Mouse (Mus musculus) forebrain, embryonic 12.5 days (tissue): ENCODE results near the gene F5. TPM values are rescaled to one million over a fixed set of nuclear protein-coding genes. Genes with fewer than 3 reads are reported as not detected.

Experiments
- ATAC-seq: fragments of 200-750 bp; cut with Nextera tagmentation; 2 replicates; pipeline ENCODE4 v1.8.0; 2017; ENCODE audit warnings: moderate TSS enrichment; ENCODE audit not compliant: low FRiP score
- H3K27ac ChIP-seq: fragments of 300-500 bp; sonication (generic); 2 replicates; pipeline ENCODE4 v1.5.1; 2016; ENCODE audit warnings: mild to moderate bottlenecking
- H3K27me3 ChIP-seq: fragments of 300-500 bp; sonication (generic); 2 replicates; pipeline ENCODE4 v1.6.1; 2016; ENCODE audit warnings: mild to moderate bottlenecking
- H3K36me3 ChIP-seq: fragments of 300-500 bp; sonication (generic); replicated peaks from 2 replicates; pipeline ENCODE4 v1.6.1; 2016; ENCODE audit warnings: mild to moderate bottlenecking
- H3K4me1 ChIP-seq: fragments of 300-500 bp; sonication (generic); 2 replicates; pipeline ENCODE4 v1.6.1; 2016
- H3K4me2 ChIP-seq: fragments of 300-500 bp; sonication (generic); 2 replicates; pipeline ENCODE4 v1.6.1; 2016; ENCODE audit warnings: mild to moderate bottlenecking, moderate library complexity
- H3K4me3 ChIP-seq: fragments of 300-500 bp; sonication (generic); replicated peaks from 2 replicates; pipeline ENCODE4 v1.5.1; 2016; ENCODE audit warnings: mild to moderate bottlenecking
- H3K9ac ChIP-seq: fragments of 300-500 bp; sonication (generic); 2 replicates; pipeline ENCODE4 v1.6.1; 2016; ENCODE audit warnings: mild to moderate bottlenecking
- H3K9me3 ChIP-seq: fragments of 300-500 bp; sonication (generic); 2 replicates; pipeline ENCODE4 v1.6.1; 2016
- WGBS: fragments of 180-500 bp; shearing (Covaris S2); methylation state at CpG from one replicate; pipeline ENCODE4 v1.1.7; 2016; 5-methylcytosine and 5-hydroxymethylcytosine counted together
- polyA plus RNA-seq: library from polyadenylated mRNA; unstranded; fragments of >200 nt; fragmentation: Nextera tagmentation; extraction: Ambion mirVana; gene quantifications from 2 replicates; pipeline ENCODE4 v1.2.1, GENCODE M21; 2016

Gene F5
- polyA plus RNA-seq, 1 experiment from 2014 or later, result 0.18 TPM

GRCm38 (mm10) chr1:164170434-164170833 is 18.8 kb downstream of the F5 start:
- ATAC-seq, result no peak
- Histone ChIP-seq H3K4me3 (no peak overlapping the region), H3K27ac (no peak overlapping the region), H3K36me3 (no peaks in the 10 kb centered on the region), H3K27me3 (no peaks in the 10 kb centered on the region), H3K4me1 (no peaks in the 10 kb centered on the region), H3K9ac (no peak overlapping the region), H3K4me2 (no peak overlapping the region), H3K9me3 (no peaks in the 10 kb centered on the region)
- WGBS, result 77% methylated on average over 2 of the region's 2 CpGs

DNA sequence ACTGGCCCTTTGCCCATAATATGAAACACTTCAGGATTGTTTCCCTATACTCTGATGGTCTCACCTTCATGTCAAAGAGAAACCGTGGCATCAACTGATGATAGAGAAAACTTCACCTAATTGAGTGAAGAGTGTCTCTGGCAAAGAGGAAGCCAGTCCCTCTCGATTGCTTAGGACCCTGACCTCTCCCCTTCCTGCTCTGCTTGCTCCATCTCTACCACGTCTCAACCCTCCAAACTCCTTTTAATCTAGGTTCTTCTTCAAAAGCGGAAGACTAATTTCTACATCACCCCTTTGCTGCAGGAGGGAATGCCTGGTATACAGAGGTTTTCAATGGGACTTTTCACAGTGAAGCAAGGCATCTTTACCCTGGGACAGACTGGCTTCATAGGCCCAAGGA is 21.5 kb downstream of the F5 start:
- ATAC-seq, result no peak

GRCm38 (mm10) chr1:164176856-164177255 is 25.2 kb downstream of the F5 start:
- Histone ChIP-seq H3K27me3 (no peaks in the 10 kb centered on the region), H3K9ac (no peak overlapping the region), H3K4me3 (no peak overlapping the region), H3K27ac (no peak overlapping the region), H3K36me3 (no peaks in the 10 kb centered on the region), H3K4me1 (no peaks in the 10 kb centered on the region), H3K4me2 (no peak overlapping the region), H3K9me3 (no peaks in the 10 kb centered on the region)
- ATAC-seq, result no peak

More for the DNA sequence above, 21.5 kb downstream of the F5 start:
- WGBS, result 80% methylated on average over 4 of the region's 4 CpGs
- no peak overlapping the region for H3K4me2 ChIP-seq
- no peak overlapping the region for H3K9ac ChIP-seq
- H3K4me3 ChIP-seq, result no peak overlapping the region
- no peaks in the 10 kb centered on the region for H3K9me3 ChIP-seq
- H3K4me1 ChIP-seq, result no peaks in the 10 kb centered on the region
- H3K27ac ChIP-seq, result no peak overlapping the region
- no peaks in the 10 kb centered on the region for H3K36me3 ChIP-seq
- no peaks in the 10 kb centered on the region for H3K27me3 ChIP-seq

DNA sequence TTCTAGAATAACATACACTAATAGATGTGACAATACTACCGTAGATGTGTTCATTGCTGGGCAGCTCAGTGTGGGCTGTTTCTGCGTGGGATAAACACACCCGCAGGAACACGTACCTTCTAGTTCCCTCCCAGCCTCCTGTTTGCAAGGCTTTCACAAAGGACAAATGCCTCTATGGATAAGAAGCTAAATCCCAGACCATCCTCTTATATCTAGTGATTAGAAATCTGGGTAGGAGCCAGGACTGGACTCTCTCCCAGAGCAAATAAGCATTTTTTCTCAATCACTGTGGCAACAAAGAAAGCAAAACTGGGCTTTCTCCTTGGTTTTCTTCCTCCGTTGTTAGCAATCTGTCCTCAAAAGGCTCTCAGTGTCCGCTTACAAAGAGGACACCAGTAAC is 26.8 kb downstream of the F5 start:
- Histone ChIP-seq H3K36me3 (no peaks in the 10 kb centered on the region), H3K4me2 (no peak overlapping the region), H3K27ac (no peak overlapping the region), H3K4me1 (no peaks in the 10 kb centered on the region), H3K27me3 (no peaks in the 10 kb centered on the region), H3K4me3 (no peak overlapping the region), H3K9me3 (no peaks in the 10 kb centered on the region), H3K9ac (no peak overlapping the region)
- 80% methylated on average over 6 of the region's 6 CpGs for WGBS
- ATAC-seq, result no peak

GRCm38 (mm10) chr1:164184142-164184870 is 32.7 kb downstream of the F5 start:
- Histone ChIP-seq H3K4me1 (peaks cover 4% of the 10 kb centered on the region; the same call in 1 of the 2 replicates), H3K9me3 (no peaks in the 10 kb centered on the region), H3K36me3 (no peaks in the 10 kb centered on the region), H3K9ac (no peak overlapping the region), H3K27me3 (no peaks in the 10 kb centered on the region), H3K4me2 (peak overlapping the region; percentile 39), H3K27ac (no peak overlapping the region), H3K4me3 (peak overlapping the region; percentile 14)
- peak; percentile 86 for ATAC-seq
- 48% methylated on average over 16 of the region's 16 CpGs for WGBS

DNA sequence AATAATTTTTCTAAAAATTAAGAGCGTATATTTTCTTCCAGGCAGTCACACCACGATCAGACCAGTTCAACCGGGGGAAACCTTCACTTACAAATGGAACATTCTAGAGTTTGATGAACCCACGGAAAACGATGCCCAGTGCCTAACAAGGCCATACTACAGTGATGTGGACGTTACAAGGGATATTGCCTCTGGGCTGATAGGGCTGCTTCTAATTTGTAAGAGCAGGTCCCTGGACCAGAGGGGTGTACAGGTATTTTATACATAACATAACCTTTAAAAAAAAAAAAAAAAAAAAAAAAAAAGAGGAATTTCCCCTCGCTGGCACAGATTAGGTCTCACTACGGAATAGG is 33.2 kb downstream of the F5 start:
- Histone ChIP-seq H3K4me1 (peaks cover 4% of the 10 kb centered on the region; the same call in 1 of the 2 replicates), H3K36me3 (no peaks in the 10 kb centered on the region), H3K9me3 (no peaks in the 10 kb centered on the region), H3K4me2 (no peak overlapping the region), H3K4me3 (no peak overlapping the region), H3K9ac (no peak overlapping the region), H3K27me3 (no peaks in the 10 kb centered on the region), H3K27ac (no peak overlapping the region)
- WGBS, result 48% methylated on average over 8 of the region's 8 CpGs
- no peak for ATAC-seq

- Histone ChIP-seq H3K4me3 (no peak overlapping the region), H3K9ac (no peak overlapping the region), H3K36me3 (no peaks in the 10 kb centered on the region), H3K9me3 (no peaks in the 10 kb centered on the region), H3K27me3 (no peaks in the 10 kb centered on the region), H3K4me1 (peaks cover 4% of the 10 kb centered on the region; the same call in 1 of the 2 replicates), H3K4me2 (no peak overlapping the region), H3K27ac (no peak overlapping the region)
- WGBS, result 76% methylated on average over 4 of the region's 4 CpGs
- ATAC-seq, result no peak
These were observed 33.7 kb downstream of the F5 start for GRCm38 (mm10) chr1:164185316-164185715.

GRCm38 (mm10) chr1:164187002-164187560 is 35.4 kb downstream of the F5 start:
- Histone ChIP-seq H3K27ac (no peak overlapping the region), H3K4me1 (peaks cover 4% of the 10 kb centered on the region; the same call in 1 of the 2 replicates), H3K36me3 (no peaks in the 10 kb centered on the region), H3K9me3 (no peaks in the 10 kb centered on the region), H3K4me2 (no peak overlapping the region), H3K9ac (no peak overlapping the region), H3K27me3 (no peaks in the 10 kb centered on the region), H3K4me3 (no peak overlapping the region)
- no peak for ATAC-seq
- WGBS, result 93% methylated on average over 1 of the region's 1 CpGs

DNA sequence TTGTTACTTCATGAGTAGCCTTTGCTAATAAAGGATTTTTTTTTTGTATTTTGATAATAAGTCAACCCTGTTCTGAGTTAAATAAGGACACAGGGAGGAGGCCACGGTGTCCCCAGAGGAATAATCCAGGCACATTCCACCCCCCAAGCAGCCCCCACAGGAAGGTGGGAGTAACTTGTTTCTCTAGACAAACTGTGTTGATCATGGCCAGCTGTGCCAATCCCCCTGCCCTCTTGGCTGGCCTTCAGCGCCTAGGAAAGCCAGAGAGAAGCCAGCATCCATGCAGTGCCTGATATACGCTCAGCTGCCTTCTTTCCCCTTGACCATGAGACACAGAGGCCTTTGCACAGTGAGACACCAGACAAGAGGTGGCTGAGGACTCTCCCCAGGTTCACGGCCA is 47.9 kb downstream of the F5 start:
- WGBS, result 88% methylated on average over 4 of the region's 4 CpGs
- no peak overlapping the region for H3K27ac ChIP-seq
- H3K4me2 ChIP-seq, result no peak overlapping the region
- H3K9me3 ChIP-seq, result no peaks in the 10 kb centered on the region
- H3K9ac ChIP-seq, result no peak overlapping the region
- no peaks in the 10 kb centered on the region for H3K27me3 ChIP-seq
- no peak for ATAC-seq
- H3K36me3 ChIP-seq, result no peaks in the 10 kb centered on the region
- H3K4me3 ChIP-seq, result no peak overlapping the region
- H3K4me1 ChIP-seq, result no peaks in the 10 kb centered on the region

GRCm38 (mm10) chr1:164208437-164208836 is 56.8 kb downstream of the F5 start:
- Histone ChIP-seq H3K9ac (no peak overlapping the region), H3K4me3 (no peak overlapping the region), H3K27ac (no peak overlapping the region), H3K4me2 (no peak overlapping the region), H3K27me3 (no peaks in the 10 kb centered on the region), H3K4me1 (no peaks in the 10 kb centered on the region), H3K9me3 (no peaks in the 10 kb centered on the region), H3K36me3 (no peaks in the 10 kb centered on the region)
- ATAC-seq, result no peak
- 93% methylated on average over 2 of the region's 2 CpGs for WGBS

- no peak overlapping the region for H3K4me3 ChIP-seq
- 89% methylated on average over 4 of the region's 4 CpGs for WGBS
- no peak overlapping the region for H3K9ac ChIP-seq
- H3K36me3 ChIP-seq, result no peaks in the 10 kb centered on the region
- H3K27ac ChIP-seq, result no peak overlapping the region
- ATAC-seq, result no peak
- H3K4me2 ChIP-seq, result no peak overlapping the region
- no peaks in the 10 kb centered on the region for H3K9me3 ChIP-seq
- H3K27me3 ChIP-seq, result no peaks in the 10 kb centered on the region
- H3K4me1 ChIP-seq, result 0 out of 2 replicates have a peak, but pooled peaks cover 3% of the 10 kb centered on the region
These were observed 59.3 kb downstream of the F5 start for GRCm38 (mm10) chr1:164210899-164211298.

DNA sequence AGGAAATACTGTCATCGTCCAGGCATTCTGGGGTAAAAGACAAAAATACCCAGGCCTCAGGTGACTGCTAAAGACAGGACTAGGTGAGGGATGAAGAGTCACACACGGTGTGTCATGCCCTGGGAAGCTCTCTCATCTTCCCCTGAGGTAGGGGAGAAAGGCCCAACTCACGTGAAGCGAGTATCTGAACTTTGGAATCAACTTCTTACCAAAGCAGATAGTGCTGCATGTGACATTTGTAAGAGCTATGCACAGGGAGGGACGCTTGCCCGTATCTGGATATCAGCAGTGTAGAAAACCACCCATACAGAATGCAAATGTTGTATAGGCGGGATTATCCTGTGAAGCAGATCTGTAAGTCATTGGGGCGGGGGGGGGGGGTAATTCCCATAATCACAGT is 61.0 kb downstream of the F5 start:
- Histone ChIP-seq H3K27ac (no peak overlapping the region), H3K27me3 (no peaks in the 10 kb centered on the region)

DNA sequence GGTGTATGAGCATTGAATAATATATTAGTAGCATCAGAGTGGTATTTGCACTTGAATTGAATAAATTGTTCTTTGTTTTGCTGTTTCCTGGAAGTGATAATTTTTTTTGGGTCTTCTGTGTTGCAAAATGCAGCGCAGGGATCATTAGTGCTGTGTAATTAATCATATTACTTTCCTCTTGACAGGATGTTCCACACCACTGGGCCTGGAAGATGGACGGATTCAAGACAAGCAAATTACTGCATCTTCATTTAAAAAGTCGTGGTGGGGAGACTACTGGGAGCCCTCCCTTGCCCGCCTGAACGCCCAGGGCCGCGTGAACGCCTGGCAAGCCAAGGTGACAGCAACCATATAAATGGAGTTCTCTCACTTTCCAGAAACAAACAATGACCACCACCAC is 62.6 kb downstream of the F5 start:
- peaks cover 3% of the 10 kb centered on the region; the same call in 1 of the 2 replicates for H3K4me1 ChIP-seq

More for the DNA sequence above, 61.0 kb downstream of the F5 start:
- H3K36me3 ChIP-seq, result no peaks in the 10 kb centered on the region
- H3K4me3 ChIP-seq, result no peak overlapping the region
- 0 out of 2 replicates have a peak, but pooled peaks cover 3% of the 10 kb centered on the region for H3K4me1 ChIP-seq
- no peak overlapping the region for H3K9ac ChIP-seq
- no peaks in the 10 kb centered on the region for H3K9me3 ChIP-seq
- H3K4me2 ChIP-seq, result no peak overlapping the region
- no peak for ATAC-seq
- 85% methylated on average over 8 of the region's 8 CpGs for WGBS

More for the DNA sequence above, 62.6 kb downstream of the F5 start:
- ATAC-seq, result no peak
- H3K4me2 ChIP-seq, result no peak overlapping the region
- no peak overlapping the region for H3K4me3 ChIP-seq
- WGBS, result 66% methylated on average over 8 of the region's 8 CpGs
- H3K27ac ChIP-seq, result no peak overlapping the region
- H3K36me3 ChIP-seq, result no peaks in the 10 kb centered on the region
- no peak overlapping the region for H3K9ac ChIP-seq
- H3K9me3 ChIP-seq, result no peaks in the 10 kb centered on the region
- no peaks in the 10 kb centered on the region for H3K27me3 ChIP-seq
